Mouse (Mus musculus) erythroid progenitor cell, adult 5-6 weeks (primary cell): ENCODE data around the gene Slc50a1. TPM values are rescaled to one million over a fixed set of nuclear protein-coding genes. Genes with fewer than 3 reads are reported as not detected.

Experiments used
- total RNA-seq, 2 experiments: library from RNA; stranded (forward) in 1 of 2; stranded (reverse) in 1 of 2; fragments of 150-400 nt in 1 of 2; fragments of 186-747, 209-891 nt in 1 of 2; gene quantifications; 2 replicates each; pipeline versions ENCODE4 v1.2.3 to v1.2.4; 2015 to 2017; ENCODE audit warnings: low replicate concordance in 2 of 2

The Slc50a1 gene
- total RNA-seq, 2 experiments from 2014 or later, result 9.7 to 35.6 TPM

Other genes with a start within 250 kb of the Slc50a1 start
- 1.8 and 3.8 TPM in 2 replicates for gene Rusc1, start 177.3 kb downstream of the Slc50a1 start, total RNA-seq (2015; ENCODE audit: low replicate concordance)
- 3.5 TPM in 2 replicates for gene Rusc1, start 177.3 kb downstream of the Slc50a1 start, total RNA-seq (2017; ENCODE audit: low replicate concordance)
- not detected in 2 replicates for gene Gm43738, start 169.5 kb downstream of the Slc50a1 start, total RNA-seq (2015; ENCODE audit: low replicate concordance)
- gene Gm43738, start 169.5 kb downstream of the Slc50a1 start, total RNA-seq (2017; ENCODE audit: low replicate concordance), result not detected in 2 replicates
- gene Fdps, start 168.6 kb downstream of the Slc50a1 start, total RNA-seq (2015; ENCODE audit: low replicate concordance), result 20.1 and 28.5 TPM in 2 replicates
- 30.0 and 31.4 TPM in 2 replicates for gene Fdps, start 168.6 kb downstream of the Slc50a1 start, total RNA-seq (2017; ENCODE audit: low replicate concordance)
- 13.8 and 16.6 TPM in 2 replicates for gene Pklr, start 134.4 kb downstream of the Slc50a1 start, total RNA-seq (2015; ENCODE audit: low replicate concordance)
- gene Pklr, start 134.4 kb downstream of the Slc50a1 start, total RNA-seq (2017; ENCODE audit: low replicate concordance), result 5.5 TPM in 2 replicates
- not detected in 2 replicates for gene Hcn3, start 110.4 kb downstream of the Slc50a1 start, total RNA-seq (2015; ENCODE audit: low replicate concordance)
- gene Hcn3, start 110.4 kb downstream of the Slc50a1 start, total RNA-seq (2017; ENCODE audit: low replicate concordance), result 3.3 TPM in 1 of 2 replicates, not detected in the other
- gene Clk2, start 105.8 kb downstream of the Slc50a1 start, total RNA-seq (2015; ENCODE audit: low replicate concordance), result 42.5 and 52.8 TPM in 2 replicates
- 41.1 and 50.4 TPM in 2 replicates for gene Clk2, start 105.8 kb downstream of the Slc50a1 start, total RNA-seq (2017; ENCODE audit: low replicate concordance)
- gene Scamp3, start 93.1 kb downstream of the Slc50a1 start, total RNA-seq (2015; ENCODE audit: low replicate concordance), result 19.3 and 33.9 TPM in 2 replicates
- gene Scamp3, start 93.1 kb downstream of the Slc50a1 start, total RNA-seq (2017; ENCODE audit: low replicate concordance), result 3.6 and 8.0 TPM in 2 replicates
- gene Fam189b, start 87.4 kb downstream of the Slc50a1 start, total RNA-seq (2015; ENCODE audit: low replicate concordance), result 5.0 and 5.4 TPM in 2 replicates
- gene Fam189b, start 87.4 kb downstream of the Slc50a1 start, total RNA-seq (2017; ENCODE audit: low replicate concordance), result 2.6 TPM in 1 of 2 replicates, not detected in the other
- gene Gba, start 67.6 kb downstream of the Slc50a1 start, total RNA-seq (2015; ENCODE audit: low replicate concordance), result 27.4 and 36.5 TPM in 2 replicates
- gene Gba, start 67.6 kb downstream of the Slc50a1 start, total RNA-seq (2017; ENCODE audit: low replicate concordance), result 16.8 and 18.1 TPM in 2 replicates
- not detected in 2 replicates for gene Thbs3, start 55.4 kb downstream of the Slc50a1 start, total RNA-seq (2015; ENCODE audit: low replicate concordance)
- not detected in 2 replicates for gene Thbs3, start 55.4 kb downstream of the Slc50a1 start, total RNA-seq (2017; ENCODE audit: low replicate concordance)
- 8.6 and 21.0 TPM in 2 replicates for gene Mtx1, start 43.5 kb downstream of the Slc50a1 start, total RNA-seq (2015; ENCODE audit: low replicate concordance)
- 14.5 and 15.8 TPM in 2 replicates for gene Mtx1, start 43.5 kb downstream of the Slc50a1 start, total RNA-seq (2017; ENCODE audit: low replicate concordance)
- not detected in 2 replicates for gene Muc1, start 41.5 kb downstream of the Slc50a1 start, total RNA-seq (2015; ENCODE audit: low replicate concordance)
- not detected in 2 replicates for gene Muc1, start 41.5 kb downstream of the Slc50a1 start, total RNA-seq (2017; ENCODE audit: low replicate concordance)
- gene Krtcap2, start 24.6 kb downstream of the Slc50a1 start, total RNA-seq (2015; ENCODE audit: low replicate concordance), result 39.0 and 64.2 TPM in 2 replicates
- gene Krtcap2, start 24.6 kb downstream of the Slc50a1 start, total RNA-seq (2017; ENCODE audit: low replicate concordance), result 7.2 and 29.1 TPM in 2 replicates
- 1.3 TPM in 1 of 2 replicates, not detected in the other for gene Trim46, start 24.3 kb downstream of the Slc50a1 start, total RNA-seq (2015; ENCODE audit: low replicate concordance)
- gene Trim46, start 24.3 kb downstream of the Slc50a1 start, total RNA-seq (2017; ENCODE audit: low replicate concordance), result not detected in 2 replicates
- gene Dpm3, start 11.2 kb downstream of the Slc50a1 start, total RNA-seq (2015; ENCODE audit: low replicate concordance), result 16.8 and 18.4 TPM in 2 replicates
- 8.3 TPM in 1 of 2 replicates, not detected in the other for gene Dpm3, start 11.2 kb downstream of the Slc50a1 start, total RNA-seq (2017; ENCODE audit: low replicate concordance)
- gene Efna1, start 10.6 kb upstream of the Slc50a1 start, total RNA-seq (2015; ENCODE audit: low replicate concordance), result not detected in 2 replicates
- not detected in 2 replicates for gene Efna1, start 10.6 kb upstream of the Slc50a1 start, total RNA-seq (2017; ENCODE audit: low replicate concordance)
- not detected in 2 replicates for gene Efna3, start 52.4 kb upstream of the Slc50a1 start, total RNA-seq (2015; ENCODE audit: low replicate concordance)
- not detected in 2 replicates for gene Efna3, start 52.4 kb upstream of the Slc50a1 start, total RNA-seq (2017; ENCODE audit: low replicate concordance)
- not detected in 2 replicates for gene Efna4, start 67.5 kb upstream of the Slc50a1 start, total RNA-seq (2015; ENCODE audit: low replicate concordance)
- gene Efna4, start 67.5 kb upstream of the Slc50a1 start, total RNA-seq (2017; ENCODE audit: low replicate concordance), result not detected in 2 replicates
- gene Adam15, start 79.4 kb upstream of the Slc50a1 start, total RNA-seq (2015; ENCODE audit: low replicate concordance), result 6.5 and 13.8 TPM in 2 replicates
- 0.77 and 3.5 TPM in 2 replicates for gene Adam15, start 79.4 kb upstream of the Slc50a1 start, total RNA-seq (2017; ENCODE audit: low replicate concordance)
- gene Dcst2, start 91.4 kb upstream of the Slc50a1 start, total RNA-seq (2015; ENCODE audit: low replicate concordance), result not detected in 2 replicates
- not detected in 2 replicates for gene Dcst2, start 91.4 kb upstream of the Slc50a1 start, total RNA-seq (2017; ENCODE audit: low replicate concordance)
- gene Dcst1, start 94.7 kb upstream of the Slc50a1 start, total RNA-seq (2015; ENCODE audit: low replicate concordance), result not detected in 2 replicates
- not detected in 2 replicates for gene Dcst1, start 94.7 kb upstream of the Slc50a1 start, total RNA-seq (2017; ENCODE audit: low replicate concordance)
- gene Zbtb7b, start 124.2 kb upstream of the Slc50a1 start, total RNA-seq (2015; ENCODE audit: low replicate concordance), result 2.1 and 7.9 TPM in 2 replicates
- gene Zbtb7b, start 124.2 kb upstream of the Slc50a1 start, total RNA-seq (2017; ENCODE audit: low replicate concordance), result 5.1 and 8.9 TPM in 2 replicates
- gene Lenep, start 132.2 kb upstream of the Slc50a1 start, total RNA-seq (2015; ENCODE audit: low replicate concordance), result 1.4 TPM in 1 of 2 replicates, not detected in the other
- not detected in 2 replicates for gene Lenep, start 132.2 kb upstream of the Slc50a1 start, total RNA-seq (2017; ENCODE audit: low replicate concordance)
- 1.1 and 5.4 TPM in 2 replicates for gene Flad1, start 141.3 kb upstream of the Slc50a1 start, total RNA-seq (2015; ENCODE audit: low replicate concordance)
- 0.68 and 1.3 TPM in 2 replicates for gene Flad1, start 141.3 kb upstream of the Slc50a1 start, total RNA-seq (2017; ENCODE audit: low replicate concordance)
- gene Cks1b, start 147.8 kb upstream of the Slc50a1 start, total RNA-seq (2015; ENCODE audit: low replicate concordance), result 245 and 268 TPM in 2 replicates
- 102 and 103 TPM in 2 replicates for gene Cks1b, start 147.8 kb upstream of the Slc50a1 start, total RNA-seq (2017; ENCODE audit: low replicate concordance)
- 77.1 and 79.3 TPM in 2 replicates for gene Shc1, start 147.9 kb upstream of the Slc50a1 start, total RNA-seq (2015; ENCODE audit: low replicate concordance)
- gene Shc1, start 147.9 kb upstream of the Slc50a1 start, total RNA-seq (2017; ENCODE audit: low replicate concordance), result 49.7 and 59.3 TPM in 2 replicates
- gene Pygo2, start 159.6 kb upstream of the Slc50a1 start, total RNA-seq (2015; ENCODE audit: low replicate concordance), result 10.9 and 19.1 TPM in 2 replicates
- 7.1 and 12.1 TPM in 2 replicates for gene Pygo2, start 159.6 kb upstream of the Slc50a1 start, total RNA-seq (2017; ENCODE audit: low replicate concordance)
- gene Pbxip1, start 166.1 kb upstream of the Slc50a1 start, total RNA-seq (2015; ENCODE audit: low replicate concordance), result 1.8 and 2.1 TPM in 2 replicates
- 2.7 and 4.1 TPM in 2 replicates for gene Pbxip1, start 166.1 kb upstream of the Slc50a1 start, total RNA-seq (2017; ENCODE audit: low replicate concordance)
- 14.1 and 16.3 TPM in 2 replicates for gene Pmvk, start 184.0 kb upstream of the Slc50a1 start, total RNA-seq (2015; ENCODE audit: low replicate concordance)
- 8.9 and 13.0 TPM in 2 replicates for gene Pmvk, start 184.0 kb upstream of the Slc50a1 start, total RNA-seq (2017; ENCODE audit: low replicate concordance)
- not detected in 2 replicates for gene Kcnn3, start 249.6 kb upstream of the Slc50a1 start, total RNA-seq (2015; ENCODE audit: low replicate concordance)
- not detected in 2 replicates for gene Kcnn3, start 249.6 kb upstream of the Slc50a1 start, total RNA-seq (2017; ENCODE audit: low replicate concordance)